Comparison of ENCODE assay signal across 9 mouse cellular contexts in genomic region chr4:154967173-154967572, GRCm38 (mm10). TPM values are rescaled to one million over a fixed set of nuclear protein-coding genes. Genes with fewer than 3 reads are reported as not detected.
DNase-seq lines count a peak whose midpoint lies in the region; ATAC-seq and TF ChIP-seq lines count a peak whose summit lies in the region.
"Had no signal": no experiment of that assay in that cellular context is flagged by ENCODE, and none has a peak within 500 bp of the region (broad histone marks: within the 10 kb centered on the region; RNA-seq: fewer than 3 reads in every experiment).

No protein-coding gene starts in this region.

- no peaks in the 10 kb centered on the region; the same call in 1 of the 2 replicates for H3K27me3 ChIP-seq in hindbrain, embryonic 11.5 days (ENCODE audit: control insufficient read depth, insufficient read depth, low read length)
- no peaks in the 10 kb centered on the region for H3K27me3 ChIP-seq in hindbrain, embryonic 16.5 days (replicated peaks; ENCODE audit: control insufficient read depth, insufficient read depth, low read length)
- no peaks in the 10 kb centered on the region for H3K27me3 ChIP-seq in G1E (ENCODE audit: insufficient read depth, low read length)
- peaks cover 11% of the 10 kb centered on the region for H3K27me3 ChIP-seq in embryonic facial prominence, embryonic 14.5 days (replicated peaks; ENCODE audit: control insufficient read depth, insufficient read depth, low read length)

- ATAC-seq in hindbrain, embryonic 11.5 days (ENCODE audit: low FRiP score), result no peak
- ATAC-seq in hindbrain, embryonic 16.5 days, result no peak
- ATAC-seq in G1E (ENCODE audit: extremely low read depth, insufficient number of reproducible peaks, low FRiP score, poor library complexity, severe bottlenecking), result no peak
- ATAC-seq in embryonic facial prominence, embryonic 14.5 days (ENCODE audit: low read depth), result no peak

- H3K4me3 ChIP-seq in hindbrain, embryonic 11.5 days (ENCODE audit: low read depth, low read length), result no peak overlapping the region
- no peak overlapping the region for H3K4me3 ChIP-seq in hindbrain, embryonic 16.5 days (ENCODE audit: low read length)
- peak overlapping the region; percentile 46; the same call in 1 of the 2 replicates for H3K4me3 ChIP-seq in G1E (ENCODE audit: low read depth, low read length)
- H3K4me3 ChIP-seq in embryonic facial prominence, embryonic 14.5 days (ENCODE audit: low read depth, low read length), result no peak overlapping the region
- H3K4me3 ChIP-seq: embryonic facial prominence, embryonic 12.5 days had no signal

- no peak overlapping the region for H3K9ac ChIP-seq in hindbrain, embryonic 11.5 days (ENCODE audit: low read depth, low read length)
- H3K9ac ChIP-seq in hindbrain, embryonic 16.5 days (ENCODE audit: low read depth, low read length), result no peak overlapping the region
- H3K9ac ChIP-seq in embryonic facial prominence, embryonic 14.5 days (ENCODE audit: low read depth, low read length), result no peak overlapping the region
- H3K9ac ChIP-seq: embryonic facial prominence, embryonic 12.5 days had no signal

- 61% methylated on average over 5 of the region's 5 CpGs for WGBS in hindbrain, embryonic 11.5 days
- WGBS in hindbrain, embryonic 16.5 days, result 61% methylated on average over 5 of the region's 5 CpGs
- WGBS in embryonic facial prominence, embryonic 14.5 days, result 70% methylated on average over 5 of the region's 5 CpGs

- no peak overlapping the region for H3K27ac ChIP-seq in hindbrain, embryonic 11.5 days (ENCODE audit: low read depth, low read length)
- no peak overlapping the region for H3K27ac ChIP-seq in hindbrain, embryonic 16.5 days (ENCODE audit: low read depth, low read length)
- H3K27ac ChIP-seq in embryonic facial prominence, embryonic 14.5 days (replicated peaks; ENCODE audit: low read depth, low read length), result no peak overlapping the region
- H3K27ac ChIP-seq: embryonic facial prominence, embryonic 12.5 days had no signal

- peak; percentile 76 for DNase-seq in hindbrain, embryonic 11.5 days (ENCODE audit: low spot score)
- DNase-seq in A20 (ENCODE audit: low read depth, low spot score) (peak; percentile 37), G1E (ENCODE audit: low spot score) (no peak)
- DNase-seq in embryonic facial prominence, embryonic 14.5 days (ENCODE audit: low spot score), result peak; percentile 19
- peak; percentile 69 for DNase-seq in mesoderm, embryonic 11.5 days (ENCODE audit: low read depth, low spot score)
- DNase-seq in urinary bladder, postnatal 10 days (ENCODE audit: low spot score), result no peak
- no peak for DNase-seq in Muller cell, postnatal 12 days (ENCODE audit: inconsistent ontology term)

- H3K4me2 ChIP-seq in hindbrain, embryonic 11.5 days (replicated peaks; ENCODE audit: low read depth, low read length), result no peak overlapping the region
- H3K4me2 ChIP-seq in hindbrain, embryonic 16.5 days (ENCODE audit: low read length), result no peak overlapping the region
- no peak overlapping the region for H3K4me2 ChIP-seq in embryonic facial prominence, embryonic 14.5 days (ENCODE audit: low read depth, low read length)
- H3K4me2 ChIP-seq: embryonic facial prominence, embryonic 12.5 days had no signal

- no peaks in the 10 kb centered on the region for H3K9me3 ChIP-seq in hindbrain, embryonic 11.5 days (ENCODE audit: control insufficient read depth, low read length)
- no peaks in the 10 kb centered on the region for H3K9me3 ChIP-seq in hindbrain, embryonic 16.5 days (ENCODE audit: control insufficient read depth, low read length)
- H3K9me3 ChIP-seq in G1E (replicated peaks), result no peaks in the 10 kb centered on the region
- no peaks in the 10 kb centered on the region for H3K9me3 ChIP-seq in embryonic facial prominence, embryonic 14.5 days (ENCODE audit: control insufficient read depth, low read length)
- H3K9me3 ChIP-seq: embryonic facial prominence, embryonic 12.5 days had no signal

- H3K36me3 ChIP-seq in hindbrain, embryonic 11.5 days (ENCODE audit: control insufficient read depth, insufficient read depth, low read length), result peaks cover 24% of the 10 kb centered on the region
- H3K36me3 ChIP-seq in hindbrain, embryonic 16.5 days (ENCODE audit: control insufficient read depth, insufficient read depth, low read length), result peaks cover 25% of the 10 kb centered on the region
- peaks cover 69% of the 10 kb centered on the region for H3K36me3 ChIP-seq in G1E (replicated peaks)
- H3K36me3 ChIP-seq in embryonic facial prominence, embryonic 14.5 days (ENCODE audit: control insufficient read depth, insufficient read depth, low read length), result peaks cover 39% of the 10 kb centered on the region

- peaks cover 10% of the 10 kb centered on the region; the same call in 1 of the 2 replicates for H3K4me1 ChIP-seq in hindbrain, embryonic 11.5 days (replicated peaks; ENCODE audit: control insufficient read depth, insufficient read depth, low read length)
- H3K4me1 ChIP-seq in hindbrain, embryonic 16.5 days (ENCODE audit: control insufficient read depth, insufficient read depth, low read depth, low read length), result peaks cover 27% of the 10 kb centered on the region
- H3K4me1 ChIP-seq in G1E (ENCODE audit: insufficient read depth, low read depth, low read length), result peaks cover 62% of the 10 kb centered on the region
- peaks cover 22% of the 10 kb centered on the region for H3K4me1 ChIP-seq in embryonic facial prominence, embryonic 14.5 days (ENCODE audit: control insufficient read depth, insufficient read depth, low read length)

- 0 out of 2 replicates have a peak, but pooled peaks have one; percentile 5 for TF ChIP-seq CTCF in G1E (IDR thresholded peaks at IDR 0.05; ENCODE audit: low read depth, low read length)

RNA-seq across cellular contexts. Expression of gene Pank4, which starts 3.2 kb away (rescaled TPM):
- 31.5 and 37.4 TPM in 2 replicates for polyA plus RNA-seq in hindbrain, embryonic 11.5 days (2014; fragmentation: Nextera tagmentation; extraction: Ambion mirVana)
- polyA plus RNA-seq in hindbrain, embryonic 16.5 days (2015; fragmentation: Nextera tagmentation; extraction: Ambion mirVana), result 37.8 and 39.5 TPM in 2 replicates
- total RNA-seq in G1E (2014; fragmentation: Nextera tagmentation) (33.4 and 39.3 TPM in 2 replicates), G1E (2017) (41.6 and 45.2 TPM in 2 replicates)
- 30.0 and 34.2 TPM in 2 replicates for polyA plus RNA-seq in G1E (2012)
- 34.5 and 38.8 TPM in 2 replicates for polyA plus RNA-seq in embryonic facial prominence, embryonic 14.5 days (2014; fragmentation: Nextera tagmentation; extraction: Ambion mirVana)

RNA-seq across cellular contexts. Expression of gene Hes5, which starts 6.5 kb away (rescaled TPM):
- polyA plus RNA-seq in hindbrain, embryonic 11.5 days (2014; fragmentation: Nextera tagmentation; extraction: Ambion mirVana), result 159 and 269 TPM in 2 replicates
- 146 and 167 TPM in 2 replicates for polyA plus RNA-seq in hindbrain, embryonic 16.5 days (2015; fragmentation: Nextera tagmentation; extraction: Ambion mirVana)
- not detected in 2 replicates for total RNA-seq in G1E (2014; fragmentation: Nextera tagmentation)
- total RNA-seq in G1E (2017), result not detected in 2 replicates
- not detected in 2 replicates for polyA plus RNA-seq in G1E (2012)
- 2.1 and 2.8 TPM in 2 replicates for polyA plus RNA-seq in embryonic facial prominence, embryonic 14.5 days (2014; fragmentation: Nextera tagmentation; extraction: Ambion mirVana)

RNA-seq across cellular contexts. Expression of gene Tnfrsf14, which starts 38.8 kb away (rescaled TPM):
- 1.0 and 1.1 TPM in 2 replicates for polyA plus RNA-seq in hindbrain, embryonic 11.5 days (2014; fragmentation: Nextera tagmentation; extraction: Ambion mirVana)
- polyA plus RNA-seq in hindbrain, embryonic 16.5 days (2015; fragmentation: Nextera tagmentation; extraction: Ambion mirVana), result 0.23 and 0.27 TPM in 2 replicates
- 45.1 and 131 TPM in 2 replicates for total RNA-seq in G1E (2014; fragmentation: Nextera tagmentation)
- 23.9 and 27.7 TPM in 2 replicates for total RNA-seq in G1E (2017)
- polyA plus RNA-seq in G1E (2012), result 3.5 and 7.2 TPM in 2 replicates
- polyA plus RNA-seq in embryonic facial prominence, embryonic 14.5 days (2014; fragmentation: Nextera tagmentation; extraction: Ambion mirVana), result 0.98 and 1.3 TPM in 2 replicates

Comparison
In these comparisons a context has a peak if more than half of its experiments do, and no peak if none do; other contexts are left out.
1. DNase-seq: peak in hindbrain, embryonic 11.5 days (single experiment), A20 (single experiment), embryonic facial prominence, embryonic 14.5 days (single experiment) and mesoderm, embryonic 11.5 days (single experiment); none in G1E (single experiment), urinary bladder, postnatal 10 days (single experiment) and Muller cell, postnatal 12 days (single experiment).
2. RNA of gene Hes5, which starts 6.5 kb away (polyA plus RNA-seq): 146 to 167 TPM in hindbrain, embryonic 16.5 days and 159 to 269 TPM in hindbrain, embryonic 11.5 days; 2.1 to 2.8 TPM in embryonic facial prominence, embryonic 14.5 days and not detected in G1E; every median in the first group is over 10 times any median in the second.